Mouse (Mus musculus) kidney, postnatal 0 days (tissue): Measurements from ENCODE around the gene Khdrbs1. TPM values are rescaled to one million over a fixed set of nuclear protein-coding genes. Genes with fewer than 3 reads are reported as not detected.
"Not testable (repeated sequence)": the region's sequence is repeated elsewhere in the genome, so short reads cannot be mapped to it uniquely, and the experiment has no call there.

ENCODE experiments used
- ATAC-seq: fragments of 200-750 bp; cut with Nextera tagmentation; replicated peaks from 2 replicates; pipeline ENCODE4 v1.8.0; 2017; ENCODE audit warnings: low read depth, moderate number of reproducible peaks, moderate TSS enrichment, moderate library complexity; ENCODE audit not compliant: low FRiP score
- DNase-seq: peaks from one replicate; pipeline ENCODE4 v3.0.0-alpha.2; 2016; ENCODE audit warnings: low spot score
- H3K27ac ChIP-seq: fragments of 300-500 bp; sonication (generic); 2 replicates; pipeline ENCODE4 v1.5.1; 2014; ENCODE audit warnings: mild to moderate bottlenecking
- H3K27me3 ChIP-seq: fragments of 300-500 bp; sonication (generic); 2 replicates; pipeline ENCODE4 v1.6.1; 2014; ENCODE audit warnings: low read length, mixed read lengths; ENCODE audit not compliant: insufficient read depth
- H3K36me3 ChIP-seq: fragments of 300-500 bp; sonication (generic); 2 replicates; pipeline ENCODE4 v1.6.1; 2014; ENCODE audit warnings: low read length, mixed read lengths; ENCODE audit not compliant: insufficient read depth
- H3K4me1 ChIP-seq: fragments of 300-500 bp; sonication (generic); replicated peaks from 2 replicates; pipeline ENCODE4 v1.6.1; 2014; ENCODE audit warnings: antibody characterized with exemption, low read length, mixed read lengths; ENCODE audit not compliant: insufficient read depth
- H3K4me2 ChIP-seq: fragments of 300-500 bp; sonication (generic); 2 replicates; pipeline ENCODE4 v1.6.1; 2014; ENCODE audit warnings: mild to moderate bottlenecking, low read length, moderate library complexity, mixed read lengths
- H3K4me3 ChIP-seq: fragments of 300-500 bp; sonication (generic); replicated peaks from 2 replicates; pipeline ENCODE4 v1.5.1; 2014; ENCODE audit warnings: low read depth, low read length
- H3K9ac ChIP-seq: fragments of 300-500 bp; sonication (generic); 2 replicates; pipeline ENCODE4 v1.6.1; 2014; ENCODE audit warnings: low read depth, low read length
- H3K9me3 ChIP-seq: fragments of 300-500 bp; sonication (generic); replicated peaks from 2 replicates; pipeline ENCODE4 v1.6.1; 2016; ENCODE audit warnings: low read length, inconsistent platforms, mixed read lengths
- CTCF ChIP-seq: IDR thresholded peaks from 2 replicates; pipeline ENCODE4 v1.5.1; 2016; ENCODE audit warnings: antibody characterized with exemption, low read depth, mild to moderate bottlenecking, moderate library complexity
- WGBS: fragments of 180-500 bp; shearing (Covaris S2); extraction: QIAGEN DNeasy Blood & Tissue Kit; methylation state at CpG from one replicate; pipeline ENCODE4 v1.1.7; 2014; 5-methylcytosine and 5-hydroxymethylcytosine counted together
- polyA plus RNA-seq: library from polyadenylated mRNA; unstranded; fragments of >200 nt; fragmentation: Nextera tagmentation; extraction: Ambion mirVana; gene quantifications from 2 replicates; pipeline ENCODE4 v1.2.1, GENCODE M21; 2015

The Khdrbs1 gene
- polyA plus RNA-seq, 1 experiment from 2014 or later = 86.4 TPM

GRCm38 (mm10) chr4:129702454-129702853 lies 39.6 kb downstream of the Khdrbs1 start:
- H3K27me3 ChIP-seq = no peaks in the 10 kb centered on the region
- peaks cover 16% of the 10 kb centered on the region; the same call in 1 of the 2 replicates for H3K36me3 ChIP-seq
- H3K27ac ChIP-seq = no peak overlapping the region; the same call in 1 of the 2 replicates
- no peak overlapping the region for H3K4me3 ChIP-seq
- DNase-seq (peak; percentile 93), ATAC-seq (peak; percentile 80)
- no peak overlapping the region for H3K4me2 ChIP-seq
- H3K9ac ChIP-seq = no peak overlapping the region
- WGBS = 8% methylated on average over 11 of the region's 11 CpGs
- TF ChIP-seq CTCF = no peak
- no peaks in the 10 kb centered on the region for H3K9me3 ChIP-seq
- no peaks in the 10 kb centered on the region; the same call in 1 of the 2 replicates for H3K4me1 ChIP-seq

DNA sequence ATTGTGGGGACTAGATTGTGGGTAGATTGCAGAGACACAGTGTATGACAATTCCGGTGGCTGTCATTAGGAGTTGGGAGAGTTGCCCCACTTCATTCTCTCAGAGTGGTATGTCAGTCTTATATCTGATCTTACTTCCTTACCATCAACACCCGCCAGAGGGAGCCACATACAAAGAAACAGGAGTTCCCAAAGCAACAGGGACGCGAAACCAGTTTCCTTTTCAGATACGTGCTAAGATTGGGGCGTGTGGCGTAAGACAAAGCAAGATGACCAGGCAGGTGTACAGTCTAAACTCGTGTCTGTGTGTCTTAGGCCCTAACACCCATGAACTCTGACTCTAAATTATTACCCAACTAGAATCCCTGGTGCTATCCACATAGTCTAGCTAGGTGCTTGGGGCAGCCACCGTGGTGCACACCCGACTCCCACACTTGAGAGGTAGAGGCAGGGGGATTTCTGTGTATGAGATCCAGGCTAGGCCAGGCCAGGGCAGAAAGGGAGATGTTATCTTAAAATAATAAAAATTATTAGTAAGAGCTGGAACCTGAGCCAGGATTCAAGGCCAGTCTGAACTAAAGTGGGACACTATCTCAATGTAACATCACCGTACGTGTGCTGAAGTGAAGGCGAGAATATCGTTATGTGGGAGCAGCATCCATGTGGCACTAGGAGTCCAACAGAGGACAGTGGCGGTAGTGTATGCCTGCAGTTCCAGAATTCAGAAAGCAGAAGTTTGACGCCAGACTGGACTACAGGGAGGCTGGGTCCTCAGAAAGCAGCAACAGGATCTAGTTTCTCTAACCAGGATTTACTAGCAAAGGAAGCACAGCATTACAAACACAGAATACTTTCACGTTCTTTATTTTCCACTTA lies 40.4 kb downstream of the Khdrbs1 start:
- peak; percentile 19 for ATAC-seq
- WGBS = 33% methylated on average over 17 of the region's 17 CpGs
- H3K9ac ChIP-seq = no peak overlapping the region
- no peak overlapping the region for H3K4me3 ChIP-seq
- peak; percentile 95 for DNase-seq
- H3K9me3 ChIP-seq = no peaks in the 10 kb centered on the region
- no peak overlapping the region; the same call in 1 of the 2 replicates for H3K27ac ChIP-seq
- H3K4me2 ChIP-seq = peak overlapping the region; percentile 28
- peak; percentile 97 for TF ChIP-seq CTCF
- peaks cover 13% of the 10 kb centered on the region; the same call in 1 of the 2 replicates for H3K36me3 ChIP-seq
- H3K4me1 ChIP-seq = no peaks in the 10 kb centered on the region; the same call in 1 of the 2 replicates
- no peaks in the 10 kb centered on the region for H3K27me3 ChIP-seq

- ATAC-seq, H3K9ac ChIP-seq, H3K4me2 ChIP-seq, H3K36me3 ChIP-seq, H3K4me3 ChIP-seq, H3K4me1 ChIP-seq, H3K9me3 ChIP-seq, H3K27me3 ChIP-seq, H3K27ac ChIP-seq, DNase-seq: not testable (repeated sequence)
- 96% methylated on average over 6 of the region's 6 CpGs for WGBS
These were observed 41.4 kb downstream of the Khdrbs1 start for GRCm38 (mm10) chr4:129700661-129701060.

DNA sequence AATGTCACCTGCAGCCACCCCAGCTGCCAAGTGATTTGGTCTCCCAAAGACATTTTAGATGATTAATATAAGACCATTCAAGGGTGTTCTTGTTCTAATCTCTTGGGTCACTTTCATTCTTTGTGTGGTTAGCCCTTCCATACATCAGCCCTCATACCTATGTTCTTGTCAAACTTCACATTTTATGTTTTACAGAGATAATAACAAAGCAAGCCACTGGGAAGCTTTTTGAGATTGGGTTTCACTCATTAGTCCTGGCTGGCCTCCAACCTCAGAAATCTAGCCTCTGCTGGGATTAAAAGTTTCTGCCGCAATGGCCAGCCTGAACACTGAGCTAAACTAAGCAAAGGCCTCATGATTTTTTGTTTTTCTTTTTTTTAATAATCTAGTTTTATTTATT lies 41.9 kb downstream of the Khdrbs1 start:
- H3K4me3 ChIP-seq = no peak overlapping the region
- peaks cover 9% of the 10 kb centered on the region; the same call in 1 of the 2 replicates for H3K36me3 ChIP-seq
- ATAC-seq (no peak), DNase-seq (no peak)
- no peak overlapping the region for H3K9ac ChIP-seq
- no peak overlapping the region for H3K27ac ChIP-seq
- no peaks in the 10 kb centered on the region for H3K9me3 ChIP-seq
- no peak overlapping the region for H3K4me2 ChIP-seq
- no peak for TF ChIP-seq CTCF
- H3K27me3 ChIP-seq = no peaks in the 10 kb centered on the region
- H3K4me1 ChIP-seq = peaks cover 6% of the 10 kb centered on the region; the same call in 1 of the 2 replicates
- WGBS = 53% methylated on average over 1 of the region's 1 CpGs

- H3K4me1 ChIP-seq = peaks cover 6% of the 10 kb centered on the region; the same call in 1 of the 2 replicates
- no peak for TF ChIP-seq CTCF
- H3K9me3 ChIP-seq = no peaks in the 10 kb centered on the region
- DNase-seq = no peak
- peaks cover 17% of the 10 kb centered on the region for H3K36me3 ChIP-seq
- peak overlapping the region; percentile 70 for H3K4me2 ChIP-seq
- WGBS = 85% methylated on average over 7 of the region's 7 CpGs
- H3K27me3 ChIP-seq = no peaks in the 10 kb centered on the region
- peak overlapping the region; percentile 70 for H3K9ac ChIP-seq
- no peak for ATAC-seq
- peak overlapping the region; percentile 83 for H3K4me3 ChIP-seq
- H3K27ac ChIP-seq = peak overlapping the region; percentile 85; the same call in 1 of the 2 replicates
These were observed 44.9 kb downstream of the Khdrbs1 start for GRCm38 (mm10) chr4:129697191-129697590.

GRCm38 (mm10) chr4:129696158-129696985 lies 45.7 kb downstream of the Khdrbs1 start, which contains the start of gene Tmem39b:
TSS of gene Tmem39b (minus strand) at chr4:129696838.
- ATAC-seq = peak; percentile 81
- H3K27me3 ChIP-seq = no peaks in the 10 kb centered on the region
- DNase-seq = peak; percentile 97
- peaks cover 24% of the 10 kb centered on the region for H3K36me3 ChIP-seq
- TF ChIP-seq CTCF = no peak
- H3K9ac ChIP-seq = peak within 1 kb of the TSS; percentile 70
- H3K27ac ChIP-seq = peak within 1 kb of the TSS; percentile 85
- H3K4me1 ChIP-seq = 0 out of 2 replicates have a peak, but pooled peaks cover 6% of the 10 kb centered on the region
- peak within 1 kb of the TSS; percentile 83 for H3K4me3 ChIP-seq
- no peaks in the 10 kb centered on the region for H3K9me3 ChIP-seq
- H3K4me2 ChIP-seq = peak within 1 kb of the TSS; percentile 70
- WGBS = under 1% methylated on average over 57 of the region's 57 CpGs
